Mouse (Mus musculus): ENCODE results near the gene Dennd1a.

Dennd1a gene

DNA sequence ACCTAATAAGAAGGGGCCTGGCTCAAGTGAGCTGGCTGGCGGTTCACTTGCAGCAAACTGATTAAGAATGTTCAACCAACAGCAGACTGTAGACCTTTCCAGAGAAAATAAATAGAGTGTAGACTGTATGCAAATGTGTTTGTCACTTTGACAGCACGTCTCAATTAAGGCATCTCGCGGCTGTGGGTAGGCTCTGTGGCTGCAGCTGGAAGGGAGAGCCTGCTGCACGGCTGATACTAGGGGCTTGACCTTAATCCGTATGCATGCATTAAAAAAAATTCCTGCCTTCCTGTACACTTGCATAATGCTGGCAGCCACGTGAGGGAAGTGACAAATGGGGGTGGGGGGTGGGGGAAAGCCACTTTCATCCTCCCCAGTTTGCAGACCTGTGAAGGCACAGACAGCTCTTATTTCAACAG lies 445.0 kb downstream of the Dennd1a start:
- in situ Hi-C loops (cut with MboI; ENCODE audit: unreplicated experiment in 2 of 2) = no loop called here

DNA sequence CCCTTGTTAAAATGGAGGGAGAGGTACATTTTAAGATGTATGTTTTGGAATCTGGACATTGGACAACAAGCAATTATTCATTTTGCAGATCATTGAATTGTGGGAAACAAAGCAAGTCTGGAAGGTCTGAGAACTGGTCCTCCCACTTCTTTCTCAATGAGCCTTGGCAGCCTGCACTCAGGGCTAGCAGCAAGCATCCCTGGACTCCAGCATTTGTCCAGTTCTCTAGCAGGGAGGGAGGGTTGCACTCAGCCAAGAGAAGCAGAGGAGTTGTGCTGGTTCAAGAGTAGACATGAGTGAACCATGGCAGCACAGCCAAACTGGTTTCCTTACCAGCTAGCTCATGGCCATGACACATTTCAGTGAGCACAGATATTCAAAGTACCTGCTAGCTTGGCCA lies 447.3 kb downstream of the Dennd1a start:
- in situ Hi-C loops (cut with MboI; ENCODE audit: unreplicated experiment in 2 of 2) = no loop called here

DNA sequence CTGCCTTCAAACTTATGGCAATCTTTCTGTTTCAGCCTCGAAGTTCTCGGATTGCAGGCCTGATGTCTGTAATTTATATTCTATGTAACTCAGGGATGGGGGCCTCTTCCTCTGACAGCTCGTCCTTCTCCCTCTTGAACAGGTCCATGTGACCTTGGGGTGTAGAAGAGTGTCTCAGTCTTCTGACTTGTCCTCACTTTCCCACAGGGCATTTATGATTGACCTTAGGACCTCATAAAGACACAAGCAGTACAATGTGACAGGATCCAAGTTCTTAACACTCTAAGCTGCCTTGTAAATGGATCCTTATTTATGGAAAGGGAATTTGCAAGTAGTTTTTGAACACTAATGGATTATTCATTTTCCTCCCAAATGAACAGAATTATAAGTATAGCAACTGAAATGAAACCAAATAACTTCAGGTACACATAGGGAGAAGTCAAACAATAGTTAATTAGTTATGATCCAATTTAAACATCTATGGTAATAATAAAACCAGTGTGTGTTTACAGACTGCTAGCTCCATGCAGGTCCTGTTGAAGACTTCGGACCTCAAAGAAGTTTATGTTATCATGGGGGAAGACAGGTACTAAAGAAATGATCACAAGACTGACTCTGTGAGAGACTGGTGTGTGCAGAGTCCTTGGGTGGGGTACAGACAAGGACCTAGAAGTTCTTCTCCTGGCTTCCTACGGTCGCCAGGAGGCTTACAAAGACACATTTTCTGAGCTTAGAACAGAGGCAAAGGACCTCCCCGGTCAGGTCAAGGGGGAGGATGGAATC lies 448.8 kb downstream of the Dennd1a start:
- in situ Hi-C loops (cut with MboI; ENCODE audit: unreplicated experiment in 2 of 2) = no loop called here

DNA sequence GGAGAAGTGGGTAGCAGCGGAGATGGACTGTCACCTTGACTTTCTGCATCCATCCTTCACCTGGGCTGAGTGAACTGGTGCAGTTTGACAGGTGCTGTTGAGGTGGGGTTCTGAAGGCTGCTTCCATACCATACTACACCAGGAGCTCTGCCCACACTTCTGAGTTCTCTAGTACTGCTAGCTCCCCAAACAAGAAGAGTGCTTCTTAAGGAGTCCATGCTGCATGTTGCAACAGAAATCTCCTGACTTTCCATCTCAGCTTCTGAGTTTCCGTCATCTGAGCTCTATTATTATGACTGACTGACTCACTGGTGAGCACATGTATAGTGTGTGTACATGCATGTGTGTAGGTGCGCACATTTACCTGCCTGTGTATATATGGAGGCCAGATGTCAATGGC lies 449.6 kb downstream of the Dennd1a start:
- in situ Hi-C loops (cut with MboI; ENCODE audit: unreplicated experiment in 2 of 2) = no loop called here

DNA sequence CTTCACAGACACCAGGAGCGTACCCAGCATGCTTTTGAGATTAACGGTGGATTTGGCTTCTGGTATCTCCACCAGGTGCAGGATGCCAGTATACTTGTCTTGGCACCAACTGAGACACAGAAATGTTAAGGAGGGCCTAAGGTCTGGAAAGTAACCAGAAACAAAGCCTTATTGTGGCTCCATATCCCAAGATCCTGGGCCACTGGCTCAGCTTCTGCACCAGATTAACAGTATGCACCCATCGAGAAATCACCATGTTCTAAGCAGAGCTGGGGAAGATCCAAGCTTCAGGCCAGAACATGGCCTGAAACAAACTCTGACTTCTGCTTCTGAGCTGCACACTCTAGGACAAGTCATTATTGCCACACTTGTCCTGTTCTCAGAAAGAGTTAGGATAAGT lies 450.3 kb downstream of the Dennd1a start:
- in situ Hi-C loops (cut with MboI; ENCODE audit: unreplicated experiment in 2 of 2) = no loop called here

DNA sequence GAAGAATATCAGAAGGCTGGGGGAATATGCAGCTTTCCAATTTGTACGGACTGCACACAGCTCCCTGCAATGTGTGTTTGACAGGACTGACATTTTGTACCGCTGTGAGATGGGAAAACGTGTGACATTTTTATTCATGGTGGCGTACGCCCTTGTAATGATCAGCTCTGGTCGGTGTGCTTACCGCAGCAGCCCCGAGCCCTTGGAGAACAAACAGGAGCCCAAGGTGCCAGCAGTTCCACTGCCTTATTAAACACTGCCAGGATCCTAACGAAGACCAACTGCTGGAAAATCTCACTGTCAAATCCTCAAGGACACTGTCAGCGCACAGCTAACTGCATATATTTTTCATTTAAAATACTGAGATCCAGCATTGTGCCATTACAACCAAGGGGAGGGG lies 454.9 kb downstream of the Dennd1a start:
- in situ Hi-C loops (cut with MboI; ENCODE audit: unreplicated experiment in 2 of 2) = no loop called here

DNA sequence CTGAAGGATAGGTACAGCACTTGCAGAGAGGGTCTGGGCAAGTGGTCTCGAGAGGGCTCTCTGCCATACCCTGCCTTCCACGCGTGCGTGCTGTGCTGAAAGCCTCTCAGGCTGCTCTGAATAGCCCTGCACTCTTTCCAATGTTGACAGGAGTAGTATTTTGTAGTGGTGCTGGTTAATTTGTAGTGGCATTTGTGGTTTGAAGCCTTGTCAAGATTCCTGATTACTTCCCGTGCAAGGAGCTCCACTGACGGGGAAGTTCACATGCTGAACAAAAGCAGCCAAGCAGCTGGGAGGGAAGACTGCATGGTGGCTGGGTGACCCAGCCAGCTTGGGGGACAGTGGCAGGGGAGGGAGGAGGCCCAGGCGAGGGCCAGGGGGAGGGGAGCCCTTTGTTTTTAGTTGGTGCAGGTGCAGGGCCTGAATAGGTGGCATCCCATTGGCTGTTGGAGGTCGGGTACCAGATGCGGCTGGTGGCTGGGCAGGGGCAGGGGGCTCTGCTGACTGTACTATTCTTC lies 457.4 kb downstream of the Dennd1a start:
- in situ Hi-C loops (cut with MboI; ENCODE audit: unreplicated experiment in 2 of 2) = loop anchor here in 1 of 2 experiments (10.0 kb wide), 1 partner anchor 105 kb away; no protein-coding TSS in a partner anchor

DNA sequence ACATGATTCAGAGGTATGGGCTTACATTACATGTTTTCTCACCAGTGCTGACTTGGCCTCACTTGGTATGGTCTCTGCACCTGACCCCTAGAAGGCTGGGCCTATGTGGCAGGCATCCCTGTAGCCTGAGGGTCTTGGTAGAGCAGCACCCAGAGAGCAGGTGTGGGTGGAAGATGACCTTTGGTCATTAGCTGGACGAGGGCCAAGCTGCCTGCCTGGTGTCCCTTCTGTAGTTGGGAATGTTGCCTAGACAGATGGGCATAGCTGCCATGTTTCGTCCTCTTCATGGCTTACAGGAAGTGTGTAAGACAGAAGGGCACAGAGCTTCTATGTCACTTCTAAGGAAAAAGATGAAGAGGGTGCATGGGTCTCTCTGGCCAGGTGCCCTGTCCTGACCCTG lies 463.4 kb downstream of the Dennd1a start:
- in situ Hi-C loops (cut with MboI; ENCODE audit: unreplicated experiment in 2 of 2) = loop anchor here (10.0 to 25.0 kb wide), 2 partner anchors 111 to 1087 kb away; partner anchors contain the start of gene Olfr347 (in 1 of the 2)

DNA sequence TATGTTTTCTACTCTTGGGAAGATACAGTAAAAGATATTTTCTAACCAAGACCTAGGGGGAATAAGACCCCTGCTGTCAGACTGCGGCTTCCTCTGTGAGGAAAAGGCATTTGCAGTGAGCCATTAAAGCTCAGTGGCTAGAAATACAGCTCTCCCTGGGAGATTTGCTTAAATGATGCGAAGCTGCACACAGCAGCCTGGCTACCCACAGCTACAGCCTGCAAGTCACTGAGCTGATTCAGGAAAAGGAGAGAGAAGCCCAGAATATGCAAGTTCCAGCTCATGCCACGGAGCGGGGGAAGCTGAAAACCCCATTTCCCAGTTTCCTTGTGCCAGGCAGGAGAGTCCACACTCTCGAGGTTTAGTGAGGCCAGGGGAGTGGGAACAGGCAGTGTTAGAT lies 465.1 kb downstream of the Dennd1a start:
- in situ Hi-C loops (cut with MboI; ENCODE audit: unreplicated experiment in 2 of 2) = loop anchor here (10.0 to 25.0 kb wide), 2 partner anchors 113 to 1085 kb away; partner anchors contain the start of gene Olfr347 (in 1 of the 2)

DNA sequence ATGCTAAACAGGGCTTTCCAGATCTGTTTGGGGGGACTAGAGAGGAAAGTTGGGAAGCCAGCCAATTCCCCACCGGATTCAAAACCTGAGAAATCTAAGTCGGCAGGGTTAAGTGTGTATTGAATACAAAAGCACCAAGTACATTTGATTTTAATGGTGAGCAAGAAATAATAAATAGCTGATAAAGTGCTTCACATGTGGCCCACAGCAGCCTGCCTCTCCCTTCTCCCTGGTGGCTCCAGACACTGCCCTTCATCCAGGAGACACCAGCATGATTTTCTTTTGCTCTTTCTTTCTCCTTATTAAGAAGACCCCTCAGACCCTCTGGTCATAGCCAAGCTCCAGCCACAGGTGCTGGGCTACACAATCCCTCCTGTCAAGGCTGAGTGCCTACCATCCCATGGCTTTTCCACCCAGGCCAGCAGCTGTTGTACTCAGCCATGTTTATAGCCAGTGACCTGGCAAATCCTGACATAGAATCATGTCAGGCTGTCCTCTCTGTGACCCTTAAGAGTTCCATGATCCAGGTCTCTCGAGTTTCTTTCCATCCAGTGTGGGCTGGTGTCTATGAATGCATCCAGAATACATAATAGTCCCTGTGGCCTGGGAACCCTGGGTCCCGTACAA lies 467.6 kb downstream of the Dennd1a start:
- in situ Hi-C loops (cut with MboI; ENCODE audit: unreplicated experiment in 2 of 2) = loop anchor here (5.0 to 25.0 kb wide), 7 partner anchors 115 to 1082 kb away; partner anchors contain the start of gene Olfr347 (in 1 of the 2)

DNA sequence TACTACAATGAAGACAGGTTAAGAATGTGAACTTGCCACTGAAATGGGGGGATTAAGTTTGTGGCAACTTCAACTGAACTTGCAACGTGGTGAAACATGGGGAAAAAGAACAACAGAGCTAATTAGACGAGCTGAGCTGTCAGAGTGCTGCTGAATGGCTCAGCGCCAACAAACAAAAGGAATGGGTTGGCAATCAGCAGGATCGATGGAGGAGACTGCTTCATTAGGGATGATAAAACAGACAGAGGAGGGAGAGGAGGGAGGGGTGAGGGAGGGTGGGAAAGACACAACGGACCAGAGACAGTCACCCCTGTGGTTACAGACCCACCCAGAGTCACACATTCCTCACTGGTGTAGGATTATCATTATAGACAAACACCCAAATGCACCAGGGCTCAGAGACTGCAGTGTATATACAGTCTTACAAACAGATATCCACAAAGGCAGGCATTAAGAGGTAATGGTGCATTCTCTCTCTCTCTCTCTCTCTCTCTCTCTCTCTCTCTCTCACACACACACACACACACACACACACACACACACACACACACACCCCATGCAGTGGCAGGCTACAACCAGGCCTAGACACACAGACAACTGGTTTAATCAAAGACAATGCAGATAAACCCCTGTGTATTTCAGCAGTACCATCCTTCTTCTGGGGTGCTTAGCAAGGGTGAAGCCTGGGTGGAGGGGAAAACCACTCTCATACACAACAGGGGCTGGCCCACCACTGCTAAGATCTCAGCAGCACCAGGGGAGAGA lies 468.2 kb downstream of the Dennd1a start:
- in situ Hi-C loops (cut with MboI; ENCODE audit: unreplicated experiment in 2 of 2) = loop anchor here (5.0 to 25.0 kb wide), 6 partner anchors 126 to 1082 kb away; partner anchors contain the start of gene Olfr347 (in 1 of the 2)

DNA sequence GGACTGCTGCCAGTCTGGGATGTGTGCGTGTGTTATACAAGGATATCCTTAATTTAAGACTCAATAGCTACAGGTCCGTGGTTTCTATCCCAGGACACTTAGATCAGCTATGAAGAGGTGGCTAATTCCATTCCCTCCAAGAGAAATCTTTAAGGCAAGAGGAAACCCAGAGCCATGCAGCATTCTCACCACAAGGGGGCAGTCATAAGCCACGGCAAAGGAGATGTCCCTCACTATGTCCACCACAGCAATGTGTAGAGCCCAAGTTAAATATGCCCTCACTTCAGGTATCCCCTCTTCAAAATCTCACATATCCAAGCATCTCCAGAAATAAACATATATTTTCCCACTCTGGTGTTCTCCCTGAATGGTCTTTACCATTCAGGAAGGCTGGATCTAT lies 471.5 kb downstream of the Dennd1a start:
- in situ Hi-C loops (cut with MboI; ENCODE audit: unreplicated experiment in 2 of 2) = loop anchor here (5.0 to 25.0 kb wide), 6 partner anchors 129 to 1078 kb away; partner anchors contain the start of gene Olfr347 (in 1 of the 2)

DNA sequence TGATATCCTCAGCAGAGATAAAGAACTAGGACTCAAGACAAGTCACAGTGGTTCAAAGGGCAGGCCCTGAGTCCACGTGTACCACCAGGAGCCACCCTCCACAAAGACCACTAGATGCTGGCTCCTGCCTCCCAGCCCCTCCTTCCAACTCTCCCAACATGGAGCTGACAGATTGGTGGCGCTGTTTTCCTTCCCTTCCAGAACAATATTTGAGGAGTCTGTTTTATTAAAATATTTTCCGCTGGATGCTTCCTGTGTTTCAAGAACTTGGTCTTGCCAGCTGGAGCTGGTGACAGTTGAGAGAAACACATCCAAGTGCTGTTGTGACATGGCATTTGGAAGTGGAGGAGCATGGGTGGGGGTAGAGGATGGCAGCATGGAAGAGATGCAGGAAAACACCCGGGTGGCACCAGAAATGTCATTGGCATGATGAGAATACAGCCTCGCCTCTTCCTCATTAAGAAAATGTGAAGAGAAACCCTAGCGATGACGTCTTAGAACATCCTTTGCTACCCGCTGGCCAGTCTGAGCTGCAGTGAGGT lies 472.3 kb downstream of the Dennd1a start:
- in situ Hi-C loops (cut with MboI; ENCODE audit: unreplicated experiment in 2 of 2) = loop anchor here (5.0 to 25.0 kb wide), 7 partner anchors 130 to 1078 kb away; partner anchors contain the start of gene Olfr347 (in 1 of the 2)

DNA sequence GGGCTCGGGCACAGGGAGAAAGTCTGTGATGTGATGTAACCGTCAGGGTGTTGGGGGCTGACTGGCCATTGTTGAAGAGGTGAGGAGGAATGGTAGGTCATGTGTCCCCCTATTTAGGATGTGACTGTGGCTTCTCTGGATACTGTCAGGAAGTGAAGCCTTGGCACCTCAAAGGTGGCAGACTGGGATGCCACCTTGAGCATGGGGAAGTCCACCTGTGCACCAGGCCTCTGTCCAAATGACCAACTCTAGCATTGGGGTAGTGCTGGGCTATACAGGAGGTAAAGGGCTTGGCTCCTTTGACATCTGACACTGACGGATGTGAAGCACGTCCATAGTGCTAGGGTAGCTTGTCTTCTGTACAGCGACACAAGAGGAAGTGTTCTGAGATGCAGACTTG lies 474.8 kb downstream of the Dennd1a start:
- in situ Hi-C loops (cut with MboI; ENCODE audit: unreplicated experiment in 2 of 2) = loop anchor here (5.0 to 25.0 kb wide), 6 partner anchors 132 to 1075 kb away; partner anchors contain the start of gene Olfr347 (in 1 of the 2)

DNA sequence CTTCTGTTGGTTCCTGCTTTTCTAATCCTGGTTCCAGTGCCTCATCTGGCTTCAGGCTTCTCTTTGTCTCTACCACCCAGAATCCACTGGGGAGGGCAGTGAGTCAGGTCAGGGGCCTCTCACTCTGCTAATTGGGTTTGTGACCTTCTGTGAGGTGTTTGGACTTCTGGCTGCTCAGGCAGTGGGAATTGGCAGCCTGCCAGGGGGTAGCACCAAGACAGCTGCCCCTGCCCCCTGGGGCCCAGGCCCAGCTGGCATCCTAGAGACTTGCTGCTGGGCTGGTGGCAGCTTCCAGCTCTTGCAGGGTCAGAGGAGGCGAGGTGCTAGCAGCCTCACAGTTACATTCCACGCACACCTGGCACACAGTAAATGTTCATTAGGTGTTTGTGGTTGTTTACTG lies 475.5 kb downstream of the Dennd1a start:
- in situ Hi-C loops (cut with MboI; ENCODE audit: unreplicated experiment in 2 of 2) = loop anchor here (5.0 to 25.0 kb wide), 6 partner anchors 133 to 1074 kb away; partner anchors contain the start of gene Olfr347 (in 1 of the 2)

DNA sequence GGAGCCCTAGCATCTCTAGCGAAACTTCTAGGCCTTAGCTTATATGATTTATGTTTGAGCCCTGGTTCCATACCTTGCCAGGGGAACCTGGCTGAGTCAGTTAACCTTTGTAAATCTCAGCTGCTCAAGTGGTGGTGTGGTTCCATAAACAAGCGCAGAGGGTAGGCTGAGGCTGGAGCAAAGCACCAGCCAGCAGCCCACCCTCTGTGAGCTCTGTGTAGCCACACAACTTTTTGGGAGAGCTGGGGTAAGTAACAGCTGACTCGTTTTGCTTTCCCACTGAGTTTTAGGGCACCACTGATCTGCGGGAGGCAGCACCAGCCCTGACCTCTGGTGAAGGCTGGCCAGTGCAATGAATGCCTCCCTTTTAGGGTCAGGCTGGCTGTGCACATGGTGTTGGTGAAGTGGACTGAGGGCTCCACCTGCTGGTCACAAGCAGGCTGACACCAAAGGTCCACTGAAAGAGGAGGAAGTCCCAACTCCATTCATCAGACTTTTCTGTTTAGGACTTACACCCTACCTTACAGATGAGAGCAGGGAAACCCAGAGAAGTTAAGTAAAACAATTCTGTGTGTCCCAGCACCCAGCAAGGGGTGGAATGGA lies 484.5 kb downstream of the Dennd1a start:
- in situ Hi-C loops (cut with MboI; ENCODE audit: unreplicated experiment in 2 of 2) = loop anchor here in 1 of 2 experiments (10.0 to 25.0 kb wide), 2 partner anchors 1065 to 1528 kb away; partner anchors contain the start of gene Olfr347

DNA sequence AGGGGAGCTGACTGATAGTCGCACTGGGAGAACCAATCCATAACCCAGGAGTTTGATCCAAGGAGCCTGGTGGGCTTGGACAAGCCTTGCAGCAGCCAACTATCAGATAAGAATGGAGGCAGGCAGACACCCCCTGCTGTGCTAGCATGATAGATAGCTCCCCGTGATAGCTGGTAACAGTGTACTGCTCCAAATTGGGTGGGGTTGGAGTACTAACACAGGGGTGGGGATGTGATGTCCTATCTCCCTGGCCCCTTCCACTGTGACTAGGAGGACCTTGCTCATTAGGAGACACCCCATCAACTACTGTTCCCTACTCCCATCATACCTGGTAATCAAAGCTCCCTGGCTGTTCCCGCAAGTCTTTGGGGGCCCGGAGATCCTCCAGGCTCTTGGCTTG lies 485.5 kb downstream of the Dennd1a start:
- in situ Hi-C loops (cut with MboI; ENCODE audit: unreplicated experiment in 2 of 2) = loop anchor here in 1 of 2 experiments (10.0 to 25.0 kb wide), 2 partner anchors 1064 to 1527 kb away; partner anchors contain the start of gene Olfr347

DNA sequence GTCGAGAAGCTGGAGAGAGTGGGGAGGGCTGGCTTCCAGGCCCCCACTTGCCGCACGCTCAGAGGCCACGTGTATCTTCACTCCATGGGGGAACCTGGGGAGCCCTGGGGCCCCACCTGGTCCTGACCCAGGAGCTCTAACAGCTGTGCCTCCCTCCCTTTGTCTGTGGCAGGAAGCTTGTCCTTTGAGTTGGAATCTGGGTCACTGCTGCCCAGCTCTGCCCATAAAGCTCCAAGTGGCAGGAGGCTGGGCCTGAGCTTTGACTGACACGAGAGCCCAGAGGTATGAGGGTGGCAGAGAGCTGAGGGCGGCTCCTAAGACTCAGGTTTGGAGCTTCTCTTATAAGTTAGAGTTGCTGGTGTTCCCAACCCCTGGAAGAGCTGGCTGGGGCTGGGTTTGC lies 488.1 kb downstream of the Dennd1a start:
- in situ Hi-C loops (cut with MboI; ENCODE audit: unreplicated experiment in 2 of 2) = loop anchor here in 1 of 2 experiments (25.0 kb wide), 1 partner anchor 1812 kb away; the partner anchor contains the start of gene Ttll11

DNA sequence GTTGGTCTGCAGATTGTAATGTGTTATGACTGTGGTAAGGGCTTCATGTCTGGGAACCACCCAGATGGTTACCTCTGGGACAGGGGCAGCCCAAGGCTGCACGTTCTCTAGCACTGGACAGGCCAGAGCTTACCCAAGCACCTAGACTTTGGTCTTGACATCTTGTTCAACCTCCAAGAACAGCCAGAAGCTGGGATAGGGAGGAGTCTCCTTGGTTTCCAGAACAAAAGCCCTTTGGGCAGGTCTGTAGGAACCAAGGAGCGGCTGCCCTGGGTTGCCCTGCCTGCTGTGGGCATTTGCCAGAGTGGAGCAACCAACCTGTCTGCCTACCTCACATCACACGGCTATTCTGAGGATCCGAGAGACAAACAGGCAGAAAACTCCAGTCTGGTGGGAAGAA lies 490.1 kb downstream of the Dennd1a start:
- in situ Hi-C loops (cut with MboI; ENCODE audit: unreplicated experiment in 2 of 2) = loop anchor here in 1 of 2 experiments (25.0 kb wide), 1 partner anchor 1810 kb away; the partner anchor contains the start of gene Ttll11
